Mouse (Mus musculus) neutrophil, adult 83 days (primary cell): Measurements from ENCODE around the gene Myh14. TPM values are rescaled to one million over a fixed set of nuclear protein-coding genes. Genes with fewer than 3 reads are reported as not detected.

ENCODE experiments used
- total RNA-seq, 2 experiments: library from RNA; stranded (reverse); gene quantifications; one replicate each; pipeline ENCODE4 v1.2.4; 2023

Myh14 gene
- total RNA-seq = not detected

GRCm38 (mm10) chr7:44670803-44671202, at the start of gene Myh14:
Gene Myh14, minus strand, starts transcription at chr7:44670843.

GRCm38 (mm10) chr7:44708574-44708973, 37.9 kb upstream of the Myh14 start, which contains the start of gene Izumo2:
Gene Izumo2, plus strand, starts transcription at chr7:44708742.

GRCm38 (mm10) chr7:44590402-44591347, 80.0 kb downstream of the Myh14 start, which contains the start of gene Kcnc3:
Gene Kcnc3, plus strand, starts transcription at chr7:44590664.

GRCm38 (mm10) chr7:44572213-44572701, 98.4 kb downstream of the Myh14 start, which contains the start of gene Napsa:
Gene Napsa, plus strand, starts transcription at chr7:44572380.

Other genes starting within 250 kb of the Myh14 start
- gene Lrrc4b, start 241.8 kb downstream of the Myh14 start, total RNA-seq = not detected
- gene Aspdh, start 205.5 kb downstream of the Myh14 start, total RNA-seq = not detected
- gene Josd2, start 202.9 kb downstream of the Myh14 start, total RNA-seq = 10 to 100 TPM; 37.7 to 41.6 TPM
- 10 to 100 TPM; 32.7 to 36.4 TPM for gene Emc10, start 174.3 kb downstream of the Myh14 start, total RNA-seq
- 1 to 10 TPM; 2.4 to 7.1 TPM for gene Fam71e1, start 174.3 kb downstream of the Myh14 start, total RNA-seq
- gene Mybpc2, start 146.2 kb downstream of the Myh14 start, total RNA-seq = under 1 TPM in 1 of 2 experiments, not detected in 1; 0.13 TPM
- 1 to 10 TPM; 3.1 to 5.3 TPM for gene Spib, start 138.8 kb downstream of the Myh14 start, total RNA-seq
- gene Pold1, start 122.0 kb downstream of the Myh14 start, total RNA-seq = 10 to 100 TPM; 57.0 to 70.9 TPM
- gene Nr1h2, start 116.9 kb downstream of the Myh14 start, total RNA-seq = 100 to 1,000 TPM; 255 to 301 TPM
- gene Napsa, start 98.5 kb downstream of the Myh14 start, total RNA-seq = 100 to 1,000 TPM; 142 to 164 TPM
- under 1 TPM; 0.64 to 0.75 TPM for gene Kcnc3, start 80.2 kb downstream of the Myh14 start, total RNA-seq
- not detected for gene Izumo2, start 37.9 kb upstream of the Myh14 start, total RNA-seq
- 10 to 100 TPM; 49.7 to 52.8 TPM for gene Vrk3, start 77.6 kb upstream of the Myh14 start, total RNA-seq
- 1 to 10 TPM; 1.4 to 1.9 TPM for gene Zfp473, start 80.2 kb upstream of the Myh14 start, total RNA-seq
- gene Nup62, start 145.2 kb upstream of the Myh14 start, total RNA-seq = 10 to 100 TPM; 44.3 to 53.6 TPM
- gene Il4i1, start 145.5 kb upstream of the Myh14 start, total RNA-seq = 1 to 10 TPM; 1.5 to 1.7 TPM
- gene Atf5, start 145.8 kb upstream of the Myh14 start, total RNA-seq = 1 to 10 TPM; 5.6 to 6.6 TPM
- 10 to 100 TPM; 13.9 to 17.4 TPM for gene Akt1s1, start 178.1 kb upstream of the Myh14 start, total RNA-seq
- 10 to 100 TPM; 33.5 to 33.6 TPM for gene Tbc1d17, start 178.2 kb upstream of the Myh14 start, total RNA-seq
- gene Pnkp, start 186.3 kb upstream of the Myh14 start, total RNA-seq = 100 to 1,000 TPM; 379 to 392 TPM
- 10 to 100 TPM; 33.3 to 35.2 TPM for gene Ptov1, start 198.9 kb upstream of the Myh14 start, total RNA-seq
- gene Med25, start 221.9 kb upstream of the Myh14 start, total RNA-seq = 10 to 100 TPM; 36.7 to 44.1 TPM
- gene Fuz, start 225.2 kb upstream of the Myh14 start, total RNA-seq = 1 to 10 TPM; 5.7 to 7.4 TPM